Mouse (Mus musculus) R1 (cell line): ENCODE results near the gene Zfp53.
"Not testable (repeated sequence)": the region's sequence is repeated elsewhere in the genome, so short reads cannot be mapped to it uniquely, and the experiment has no call there.

Experiments used
- DNase-seq: peaks from one replicate; pipeline ENCODE4 v3.0.0-alpha.2; 2018; ENCODE audit warnings: low read depth, low spot score

The Zfp53 gene

DNA sequence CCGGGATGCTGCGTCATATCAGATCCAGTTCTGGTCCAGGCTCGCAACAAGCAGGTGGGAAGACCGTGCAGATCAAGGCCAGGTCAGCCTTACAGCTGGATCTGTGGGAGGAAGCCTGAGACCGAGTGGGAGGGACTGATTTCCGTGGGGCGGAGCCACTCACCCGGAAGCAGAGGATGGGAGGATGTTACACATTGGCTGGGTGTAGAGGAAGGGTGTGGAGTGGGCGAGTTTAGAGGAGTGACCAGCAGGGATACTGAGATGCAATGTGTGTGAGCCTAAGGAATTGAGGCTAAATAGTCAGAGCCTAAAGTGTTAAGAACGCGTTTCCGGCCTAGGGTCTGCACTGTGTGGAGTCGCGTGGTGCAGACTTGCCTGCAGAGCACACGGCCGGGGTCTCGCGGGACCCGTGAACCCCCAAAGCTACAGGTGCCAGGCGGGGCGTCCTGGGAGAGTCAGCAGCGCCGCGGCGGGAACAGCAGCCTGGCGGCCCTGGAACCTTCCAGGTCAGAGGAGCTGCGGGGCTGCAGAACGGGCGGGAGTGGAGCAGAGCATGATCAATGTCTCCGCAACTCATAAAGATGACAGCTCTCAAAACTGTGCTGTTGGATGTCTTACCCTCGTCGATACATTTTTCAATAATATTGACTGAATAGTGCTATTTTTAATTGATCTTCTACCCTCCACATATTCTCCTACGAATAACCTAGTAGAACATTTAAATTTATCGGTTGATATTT is at the start of gene Zfp53:
Gene Zfp53, plus strand, starts transcription at position 239 of the 740 bp plus-strand sequence.
- DNase-seq = peak; percentile 98

DNA sequence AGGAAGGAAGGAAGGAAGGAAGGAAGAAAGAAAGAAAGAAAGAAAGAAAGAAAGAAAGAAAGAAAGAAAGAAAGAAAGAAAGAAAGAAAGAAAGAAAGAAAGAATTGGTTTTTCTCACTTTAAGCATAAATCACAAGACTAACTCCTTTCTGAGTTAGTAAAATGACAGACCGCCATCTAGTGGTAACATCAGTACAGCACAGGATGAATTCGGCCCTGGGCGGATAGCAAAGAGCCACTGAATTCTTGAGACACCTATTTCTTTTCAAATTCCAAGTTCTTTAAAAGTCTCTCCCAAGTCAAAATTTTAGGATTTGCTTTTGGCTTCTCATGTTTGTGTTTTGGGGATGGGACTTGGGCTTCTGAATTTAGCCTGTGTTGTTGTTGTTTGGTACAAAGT is 39.1 kb upstream of the Zfp53 start:
- peak; percentile 90 for DNase-seq

DNA sequence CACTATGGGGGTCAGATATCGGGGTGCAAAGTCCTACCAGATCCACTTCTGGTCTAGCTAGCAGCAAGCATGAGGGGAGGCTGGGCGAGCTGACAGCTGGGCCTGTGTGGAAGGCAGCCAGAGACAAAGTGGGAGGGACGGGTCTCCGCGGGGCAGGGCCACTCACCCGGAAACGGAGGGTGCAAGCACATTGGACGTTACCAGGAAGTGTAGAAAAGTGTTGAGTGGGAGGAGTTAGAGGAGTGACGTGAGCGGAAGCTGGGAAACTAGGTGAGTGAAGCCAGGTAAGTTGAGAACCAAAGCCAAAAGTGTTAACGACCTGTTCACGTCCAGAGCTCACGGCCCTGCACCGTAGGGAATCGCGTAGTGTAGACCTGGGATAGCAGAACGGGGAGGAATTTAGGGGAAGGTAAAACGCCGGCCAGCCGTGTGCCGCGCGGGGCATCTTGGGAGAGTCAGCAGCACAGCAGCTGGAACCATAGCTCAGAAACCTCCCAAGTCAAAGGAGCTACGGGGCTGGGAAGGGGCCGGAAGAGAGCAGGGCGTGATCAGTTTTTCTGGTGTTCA is 38.6 kb upstream of the Zfp53 start, which contains the start of gene Zfp51:
Gene Zfp51, plus strand, starts transcription at position 237 of the 567 bp plus-strand sequence.
- DNase-seq = peak; percentile 97

DNA sequence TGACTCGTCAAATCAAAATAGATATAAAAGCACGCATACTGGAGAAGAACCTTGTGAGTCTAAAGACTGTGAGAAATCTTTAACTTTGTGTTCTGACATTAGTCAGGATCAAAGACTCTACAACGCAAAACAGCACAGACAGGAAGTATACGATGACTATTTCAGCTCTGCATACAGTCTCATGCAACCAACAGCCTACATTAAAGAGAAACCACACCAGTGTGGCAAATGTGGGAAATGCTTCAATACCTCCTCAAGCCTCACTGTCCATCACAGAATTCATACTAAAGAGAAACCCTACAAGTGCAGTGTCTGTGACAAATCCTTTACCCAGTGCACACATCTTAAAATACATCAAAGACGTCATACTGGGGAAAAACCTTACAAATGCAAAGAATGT is 25.2 kb upstream of the Zfp53 start:
- DNase-seq = no peak

DNA sequence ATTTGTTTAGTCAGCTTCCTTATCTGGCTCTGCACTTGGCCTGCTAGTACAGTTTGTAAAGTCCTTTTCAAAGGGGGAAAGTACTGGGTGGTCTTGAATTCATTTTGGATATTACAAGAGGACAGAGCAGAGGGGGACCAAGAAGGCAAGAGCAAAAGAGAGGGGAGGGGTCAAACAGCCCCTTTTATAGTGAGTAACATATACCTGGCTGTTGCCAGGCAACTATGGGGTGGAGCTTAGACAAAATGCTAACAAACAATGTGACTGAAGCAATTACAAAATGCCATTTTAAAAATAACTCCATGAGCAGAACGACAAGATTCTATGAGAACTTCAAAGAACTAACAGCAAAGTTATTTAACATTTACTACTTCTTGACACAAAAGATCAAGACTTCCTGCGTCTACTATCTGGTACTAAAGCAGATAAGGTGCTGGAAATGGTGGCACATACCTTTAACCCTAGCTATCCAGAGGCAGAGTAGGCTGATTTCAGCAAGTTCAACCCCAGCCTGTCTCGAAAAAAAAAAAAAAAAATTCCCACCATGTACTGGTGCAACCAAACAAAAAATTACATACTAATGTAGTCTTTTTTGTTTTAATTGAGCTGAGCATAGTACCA is 16.7 kb upstream of the Zfp53 start:
- no peak for DNase-seq

DNA sequence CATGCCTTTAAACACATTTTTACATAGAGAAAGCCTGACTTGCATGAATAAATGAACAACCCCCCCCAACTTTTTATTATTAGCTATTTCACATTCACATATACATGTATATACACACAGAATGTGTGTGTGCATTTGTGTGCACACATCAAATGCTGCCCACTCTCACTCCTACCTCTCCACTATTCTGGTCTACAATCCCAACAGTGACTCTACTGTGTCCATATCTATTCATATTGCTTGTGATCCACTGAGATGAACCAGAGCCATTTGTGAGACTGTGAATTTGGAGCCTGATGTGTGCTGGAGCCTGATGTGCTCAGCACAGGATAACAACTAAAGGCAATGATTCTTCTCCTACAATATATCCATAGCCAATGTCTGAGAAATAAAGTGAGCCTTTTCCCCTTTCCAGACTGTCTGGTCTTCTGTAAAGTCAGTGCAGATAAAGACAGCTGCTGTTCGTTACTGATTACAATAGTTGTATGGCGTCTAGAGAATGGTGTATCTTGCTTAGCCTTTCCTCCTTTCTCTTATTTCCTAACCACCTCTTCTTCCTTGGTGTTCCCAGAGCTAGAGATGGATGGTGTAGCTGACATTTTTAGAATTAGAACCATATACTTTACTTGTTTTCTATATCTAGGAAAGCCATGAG is 16.0 kb upstream of the Zfp53 start:
- no peak for DNase-seq

DNA sequence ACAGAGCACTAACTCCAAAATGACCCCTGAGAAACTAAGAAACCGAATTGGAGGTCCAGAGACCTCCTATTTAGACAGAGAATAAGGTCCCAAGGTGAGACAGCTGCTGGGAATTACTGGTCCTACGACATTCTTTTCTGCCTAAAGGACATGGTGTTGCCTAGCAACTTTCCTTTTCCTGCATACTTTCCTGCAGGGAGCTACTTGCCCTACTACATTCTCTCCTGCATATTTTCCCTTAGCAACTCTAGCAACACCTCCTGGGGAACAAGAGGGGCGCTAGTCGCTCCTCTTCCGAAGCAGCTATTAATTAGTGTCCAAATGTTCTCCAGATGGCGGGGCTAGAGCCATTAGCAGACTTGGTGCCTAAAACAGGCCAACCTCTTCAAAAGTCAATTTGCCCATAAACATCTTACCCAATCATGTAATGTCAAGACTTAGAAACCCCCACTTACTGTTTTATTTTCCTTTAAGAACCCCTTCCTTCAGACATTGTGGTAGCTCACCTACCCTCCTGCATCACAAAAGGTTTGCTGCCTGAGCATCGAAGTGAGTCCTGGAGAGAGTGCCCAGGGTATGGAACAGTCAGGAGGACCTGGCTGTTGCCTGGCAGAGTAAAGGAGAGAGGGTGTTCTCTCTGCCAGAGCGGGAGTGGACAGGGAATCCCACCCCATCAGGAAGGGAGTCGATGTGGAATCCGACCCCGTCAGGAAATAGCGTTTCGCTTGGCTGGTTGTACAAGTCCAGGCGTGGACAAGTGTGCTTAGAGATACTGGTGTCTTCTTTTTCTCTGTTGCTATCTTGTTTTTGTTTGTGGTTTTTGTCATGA is 15.2 kb upstream of the Zfp53 start:
- peak; percentile 96 for DNase-seq

DNA sequence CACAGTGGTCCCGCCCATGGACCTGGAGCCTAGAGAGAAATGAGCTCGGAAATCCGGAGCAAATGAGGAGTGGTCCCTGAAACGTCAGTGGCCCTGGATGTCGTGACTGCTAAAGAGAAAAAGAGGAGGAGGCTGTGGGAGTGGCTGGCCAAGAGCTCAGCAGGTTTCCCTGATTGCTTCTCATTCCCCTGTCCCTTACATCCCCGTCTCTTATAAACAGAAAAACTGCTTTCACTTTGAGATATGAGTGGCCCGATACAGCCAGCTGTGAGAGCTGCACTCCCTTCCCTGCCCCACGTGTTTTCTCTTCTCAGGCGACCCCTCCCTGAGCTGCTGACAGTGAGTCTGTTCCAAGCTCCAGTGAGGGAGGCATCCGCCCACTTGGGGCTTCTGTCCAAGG is 14.1 kb upstream of the Zfp53 start:
- not testable (repeated sequence) for DNase-seq

DNA sequence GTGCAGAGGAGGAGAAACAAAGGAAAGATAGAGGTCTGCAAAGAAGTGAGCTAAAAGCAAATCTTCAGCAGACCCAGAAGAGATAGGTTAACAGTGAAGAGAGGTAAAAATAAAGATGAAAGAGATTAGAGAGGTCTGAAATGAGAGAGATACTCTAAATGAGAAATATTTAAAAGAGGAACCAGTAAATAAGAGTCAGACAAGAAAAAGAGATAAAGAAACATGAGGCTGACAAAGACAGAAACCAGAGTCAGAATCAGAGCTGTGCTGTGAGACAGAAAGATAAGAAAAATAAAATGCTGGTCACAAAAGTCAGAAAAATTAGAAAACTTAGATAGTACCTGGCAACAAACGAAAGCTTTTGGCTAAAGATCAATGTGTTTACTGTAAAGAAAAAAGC is 13.5 kb upstream of the Zfp53 start:
- not testable (repeated sequence) for DNase-seq

DNA sequence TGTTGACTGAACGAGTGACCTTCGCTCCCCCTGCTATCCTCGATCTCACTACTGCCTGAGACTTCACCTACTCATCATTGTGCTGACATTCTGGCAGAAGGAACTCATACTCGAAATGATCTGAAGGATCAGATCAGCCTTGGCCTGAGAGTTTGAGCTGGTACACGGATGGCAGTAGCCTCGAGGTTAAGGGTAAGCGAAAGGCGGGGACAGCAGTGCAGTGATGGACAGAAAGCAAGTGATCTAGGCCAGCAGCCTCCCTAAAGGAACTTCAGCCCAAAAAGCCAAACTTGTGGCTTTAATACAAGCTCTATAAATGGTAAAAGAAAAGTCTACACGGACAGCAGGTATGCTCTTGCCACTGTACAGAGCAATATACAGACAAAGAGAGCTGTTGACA is 12.4 kb upstream of the Zfp53 start:
- not testable (repeated sequence) for DNase-seq

DNA sequence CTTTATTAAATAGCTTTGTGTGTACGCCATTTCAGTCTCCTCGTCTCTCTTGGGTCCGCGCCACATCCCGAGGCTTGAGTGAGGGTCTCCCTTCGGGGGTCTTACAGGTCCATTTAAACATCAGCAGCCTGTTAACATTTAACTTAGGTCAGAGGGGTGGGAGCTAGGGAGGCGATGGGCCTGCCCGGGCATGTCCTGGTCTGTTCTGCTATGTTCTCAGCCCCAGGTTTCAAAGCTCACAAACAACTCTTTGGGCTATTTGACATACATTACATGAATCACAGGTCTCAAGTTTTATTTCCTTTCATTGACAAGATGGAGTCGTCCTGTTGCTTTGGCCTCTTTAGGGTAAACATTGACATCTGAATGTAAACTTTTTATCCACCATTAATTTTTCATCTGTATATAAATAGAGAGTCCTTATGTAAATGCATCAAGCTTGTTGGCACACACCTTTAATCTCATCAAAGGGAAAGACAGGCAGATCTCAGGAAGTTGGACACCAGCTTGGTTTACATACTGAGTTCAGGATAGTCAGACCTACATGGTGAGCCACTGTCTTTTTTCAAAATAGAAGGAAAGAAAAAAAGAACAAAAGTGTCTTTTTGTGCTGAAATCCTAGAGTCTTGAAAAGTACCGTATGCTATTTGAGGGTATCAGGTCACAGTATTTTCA is 10.6 kb upstream of the Zfp53 start:
- DNase-seq = peak; percentile 11

DNA sequence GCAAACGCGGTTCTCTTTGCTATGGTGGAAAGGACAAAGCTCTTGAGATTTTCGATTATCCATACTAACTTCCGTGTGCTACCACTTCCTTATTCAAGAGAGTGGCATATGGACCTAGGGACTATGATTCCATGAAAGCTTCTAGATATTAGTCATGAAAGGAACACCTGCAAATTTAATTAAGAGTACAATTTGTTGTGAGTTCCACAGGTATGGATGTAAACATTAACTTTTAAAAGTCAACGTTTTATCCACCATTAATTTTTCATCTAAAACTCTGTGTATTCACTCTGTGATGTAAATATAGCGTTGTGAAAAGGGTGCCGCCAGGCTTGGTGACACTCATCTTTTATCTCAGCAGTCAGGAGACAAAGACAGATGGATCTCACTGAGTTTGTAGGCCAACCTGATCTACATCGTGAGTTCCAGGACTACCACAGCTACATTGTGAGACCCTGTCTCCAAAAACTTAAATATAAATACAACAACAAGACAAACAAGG is 753 bp downstream of the Zfp53 start:
- no peak for DNase-seq

DNA sequence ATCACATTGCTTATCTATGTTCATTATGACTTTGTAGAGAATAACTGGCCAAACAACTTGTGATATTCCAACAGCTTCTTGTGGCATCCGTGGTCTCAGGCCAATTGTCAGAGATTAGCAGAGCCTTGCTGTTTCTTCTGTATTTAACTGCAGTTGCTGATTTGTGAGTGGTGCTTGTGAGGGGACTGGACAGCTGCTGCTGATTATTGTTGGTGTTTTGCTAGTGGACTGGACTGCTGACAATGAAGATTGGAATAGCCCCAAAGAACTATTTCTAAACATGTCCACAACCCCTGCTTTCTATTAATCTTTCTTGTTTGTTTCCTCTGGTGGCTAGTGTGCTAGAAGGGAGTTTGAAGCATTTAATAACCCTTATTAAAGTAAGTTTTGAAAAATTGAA is 12.6 kb downstream of the Zfp53 start:
- DNase-seq = no peak

DNA sequence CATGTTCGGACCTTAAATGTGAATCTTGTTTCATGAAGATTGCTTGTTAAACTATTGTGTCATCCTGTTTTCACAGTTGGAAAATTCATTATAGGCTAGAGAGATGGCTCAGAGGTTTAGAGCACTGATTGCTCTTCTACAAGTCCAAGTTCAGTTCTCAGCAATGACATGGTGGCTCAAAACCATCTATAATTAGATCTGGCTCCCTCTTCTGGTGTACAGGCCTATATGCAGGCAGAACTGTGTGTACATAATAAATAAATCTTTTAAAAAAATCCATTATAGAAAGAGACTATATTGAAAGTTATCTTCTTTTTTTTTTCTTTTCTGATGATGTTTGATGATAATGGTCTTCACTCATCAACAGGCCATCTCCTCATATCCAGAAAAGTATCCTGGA is 15.7 kb downstream of the Zfp53 start:
- DNase-seq = peak; percentile 37

DNA sequence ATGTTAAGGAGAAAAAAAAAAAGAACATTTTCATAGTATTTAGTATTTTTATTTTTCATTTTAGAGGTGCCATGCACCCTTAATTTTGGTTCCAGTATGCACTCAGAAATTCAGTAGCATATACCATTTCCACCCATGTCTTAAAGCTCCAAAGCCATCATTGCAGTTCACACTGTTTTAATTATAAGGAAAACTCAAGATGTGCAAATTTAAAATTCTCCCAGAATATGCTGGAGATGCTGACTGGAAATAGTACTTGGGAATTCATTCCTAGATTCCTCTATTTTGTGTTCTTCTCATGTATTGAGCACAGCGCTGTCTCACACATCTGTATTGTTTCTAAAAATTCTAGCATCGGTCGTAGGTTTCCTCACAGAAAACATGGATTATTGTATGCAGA is 17.5 kb downstream of the Zfp53 start:
- DNase-seq = no peak

DNA sequence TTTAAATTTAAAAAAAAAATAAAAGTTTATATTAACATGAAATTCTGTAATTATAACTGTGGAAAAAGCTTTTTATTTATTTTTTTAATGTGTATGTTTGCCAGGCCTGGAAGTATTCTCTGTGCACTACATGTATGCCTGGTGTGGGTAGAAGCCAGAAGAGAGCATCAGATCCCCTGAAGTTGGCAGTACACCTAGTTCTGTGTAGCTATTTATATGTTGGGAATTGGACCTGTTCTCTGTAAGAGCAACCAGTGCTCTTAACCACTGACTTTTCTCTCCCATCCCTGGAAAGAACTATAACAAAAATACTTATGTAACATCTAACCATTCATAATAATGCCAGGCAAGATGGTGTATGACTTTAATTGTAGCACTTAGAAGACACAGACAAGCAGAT is 21.0 kb downstream of the Zfp53 start:
- no peak for DNase-seq

DNA sequence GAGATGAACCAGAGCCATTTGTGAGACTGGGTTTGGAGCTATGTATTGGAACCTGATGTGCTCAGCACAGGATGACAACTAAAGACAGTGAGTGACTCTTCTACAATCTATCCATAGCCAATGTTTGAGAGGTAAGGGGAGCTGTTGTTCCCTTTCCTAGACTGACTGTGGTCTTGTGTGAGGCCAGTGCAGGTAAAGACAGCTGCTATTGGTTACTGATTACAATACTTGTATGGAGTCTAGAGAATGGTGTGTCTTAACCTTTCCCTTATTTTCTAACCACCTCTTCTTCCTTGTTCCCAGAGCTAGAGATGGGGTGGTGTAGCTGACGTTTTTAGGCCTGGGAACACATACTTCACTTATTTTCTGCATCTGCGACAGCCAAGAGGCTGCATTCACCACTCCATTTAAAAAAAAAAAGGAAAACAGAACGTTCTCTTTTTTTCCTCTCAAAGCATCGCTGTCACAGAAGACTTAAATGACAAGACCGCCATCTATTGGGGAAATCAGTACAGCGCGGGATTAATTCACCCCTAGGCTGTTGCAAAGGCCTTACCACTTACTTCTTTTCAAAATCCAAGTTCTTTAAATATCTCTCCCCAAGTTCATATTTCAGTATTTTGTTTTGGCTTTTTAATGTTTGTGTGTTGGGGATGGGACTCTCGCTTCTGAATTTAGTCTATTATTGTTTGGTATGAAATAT is 26.8 kb downstream of the Zfp53 start:
- DNase-seq = peak; percentile 88

DNA sequence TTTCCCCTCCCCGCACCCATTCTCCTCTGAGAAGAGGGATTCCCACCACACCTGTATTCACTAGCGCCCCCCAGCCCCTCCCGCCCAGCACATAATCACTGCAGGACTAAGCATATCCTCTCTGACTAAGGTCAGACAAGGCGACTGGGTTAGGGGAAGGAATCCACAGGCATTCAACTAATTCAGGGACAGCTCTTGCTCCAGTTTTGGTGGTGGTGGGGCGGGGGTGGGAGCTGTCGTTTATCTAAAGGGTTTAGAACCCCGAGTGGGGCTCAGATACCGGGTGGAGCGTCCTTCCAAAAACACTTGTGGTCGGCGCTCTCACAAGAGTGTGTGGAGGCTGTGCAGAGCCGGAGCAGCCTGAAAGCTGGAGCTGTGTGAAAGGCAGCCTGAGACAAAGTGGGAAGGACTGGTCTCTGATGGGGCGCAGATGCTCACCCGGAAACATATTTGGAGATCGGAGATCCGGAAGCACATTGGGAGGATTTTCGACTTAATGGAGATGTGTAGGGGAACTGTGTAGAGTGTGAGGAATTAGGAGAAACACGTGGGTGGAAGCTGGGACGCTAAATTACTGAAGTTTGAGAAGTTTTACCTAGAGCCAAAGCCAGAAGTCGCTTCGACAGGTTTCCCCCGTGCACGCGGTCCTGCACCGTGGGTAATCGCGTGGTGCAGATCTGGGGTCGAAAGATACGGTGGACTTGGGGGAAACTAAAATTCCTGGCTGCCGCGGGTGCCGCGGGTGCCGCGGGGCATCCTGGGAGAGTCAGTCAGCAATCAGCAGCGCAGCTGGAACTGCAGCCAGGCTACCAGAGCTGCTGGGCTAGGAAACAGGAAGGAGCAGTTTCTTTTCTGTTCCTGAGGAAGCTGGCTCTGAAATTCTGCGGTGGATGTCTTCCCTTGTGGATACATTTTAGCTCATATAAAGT is 27.7 kb downstream of the Zfp53 start:
- DNase-seq = peak; percentile 87

DNA sequence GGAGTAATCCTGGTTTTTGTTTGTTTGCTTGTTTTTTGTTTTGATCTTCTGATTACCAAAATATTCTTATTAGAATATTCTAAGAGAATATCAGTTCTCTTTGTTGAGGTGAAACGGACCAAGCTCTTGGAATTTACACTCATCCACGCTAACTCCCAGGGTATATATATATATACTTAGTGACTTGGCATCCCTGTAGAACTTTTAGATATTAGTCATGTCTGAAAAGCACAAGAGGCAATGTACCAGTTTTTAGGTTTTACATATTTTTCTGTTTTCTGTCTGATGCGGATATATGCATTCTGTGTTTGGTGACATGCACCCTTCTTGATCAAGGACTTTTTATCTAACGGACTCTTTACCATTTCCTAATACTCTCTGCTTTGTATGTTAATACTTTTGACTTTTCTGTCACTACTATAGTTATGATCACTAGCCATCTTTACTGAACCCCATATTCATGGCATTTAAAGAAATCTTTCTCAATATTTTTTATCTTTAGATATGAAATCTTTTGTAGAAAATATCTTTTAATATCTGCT is 28.4 kb downstream of the Zfp53 start:
- DNase-seq = no peak
